Mouse (Mus musculus) erythroblast, embryonic 14.5 days (primary cell): ENCODE data around the gene Fam160b1.

Experiments used
- GATA1 ChIP-seq: IDR thresholded peaks from 2 replicates; pipeline ENCODE4 v1.6.1; 2012; ENCODE audit warnings: low read length, inconsistent platforms, mixed read lengths
- TAL1 ChIP-seq: IDR thresholded peaks from 3 replicates; pipeline ENCODE4 v1.6.1; 2012; ENCODE audit warnings: low read length, inconsistent platforms, mixed read lengths

- TF ChIP-seq GATA1 (no peak), TAL1 (no peak)
Measured at GRCm38 (mm10) chr19:57328792-57329191, 31.7 kb upstream of the Fam160b1 start.
